Mouse (Mus musculus): ENCODE measurements around the gene Ggact.

- TF ChIP-seq CTCF (IDR thresholded peaks at IDR 0.05; ENCODE audit: low read depth, low read length) (no peak), POLR2A (IDR thresholded peaks at IDR 0.05; ENCODE audit: borderline replicate concordance, low read depth, low read length) (no peak)
These were observed 8.6 kb downstream of the Ggact start for GRCm38 (mm10) chr14:122905007-122905406.
